Mouse (Mus musculus) cerebellum, adult 9-10 months (tissue): ENCODE measurements around the gene Chga.
A peak's percentile ranks its signal among the peaks of the same experiment; 100 is the strongest.

Experiments used
- DNase-seq: peaks from one replicate; pipeline ENCODE4 v3.0.0; 2022

Gene Chga

GRCm38 (mm10) chr12:102554721-102555516 lies at the start of gene Chga:
Gene Chga (plus strand): TSS chr12:102554969.
- DNase-seq, result peak; percentile 87

GRCm38 (mm10) chr12:102505131-102505713 lies 49.5 kb upstream of the Chga start:
- DNase-seq, result no peak

DNA sequence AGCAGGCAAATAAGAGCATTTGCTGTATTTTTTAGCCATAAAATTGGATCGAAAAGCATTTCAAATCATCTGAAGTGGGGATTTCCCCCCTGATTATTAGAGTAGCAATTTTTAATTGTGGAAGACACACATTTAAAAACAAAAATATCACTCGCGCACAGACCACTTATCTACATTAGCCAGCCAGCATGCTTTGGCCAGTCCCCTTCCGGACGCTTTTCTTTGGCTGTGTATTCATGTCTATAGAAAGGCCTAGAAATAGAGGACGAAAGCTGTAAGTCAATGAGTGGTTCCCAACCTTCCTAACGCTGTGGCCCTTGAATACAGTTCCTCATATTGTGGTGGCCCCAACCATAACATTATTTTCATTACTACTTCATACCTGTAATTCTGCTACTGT lies 48.8 kb upstream of the Chga start:
- no peak for DNase-seq

GRCm38 (mm10) chr12:102511363-102511762 lies 43.4 kb upstream of the Chga start:
- DNase-seq, result peak; percentile 85

GRCm38 (mm10) chr12:102514151-102514550 lies 40.6 kb upstream of the Chga start:
- DNase-seq, result no peak

- no peak for DNase-seq
Measured at GRCm38 (mm10) chr12:102514751-102515150, 40.0 kb upstream of the Chga start.

- DNase-seq, result no peak
Measured at GRCm38 (mm10) chr12:102516151-102516550, 38.6 kb upstream of the Chga start.

- DNase-seq, result no peak
Measured at GRCm38 (mm10) chr12:102517647-102518046, 37.1 kb upstream of the Chga start.

DNA sequence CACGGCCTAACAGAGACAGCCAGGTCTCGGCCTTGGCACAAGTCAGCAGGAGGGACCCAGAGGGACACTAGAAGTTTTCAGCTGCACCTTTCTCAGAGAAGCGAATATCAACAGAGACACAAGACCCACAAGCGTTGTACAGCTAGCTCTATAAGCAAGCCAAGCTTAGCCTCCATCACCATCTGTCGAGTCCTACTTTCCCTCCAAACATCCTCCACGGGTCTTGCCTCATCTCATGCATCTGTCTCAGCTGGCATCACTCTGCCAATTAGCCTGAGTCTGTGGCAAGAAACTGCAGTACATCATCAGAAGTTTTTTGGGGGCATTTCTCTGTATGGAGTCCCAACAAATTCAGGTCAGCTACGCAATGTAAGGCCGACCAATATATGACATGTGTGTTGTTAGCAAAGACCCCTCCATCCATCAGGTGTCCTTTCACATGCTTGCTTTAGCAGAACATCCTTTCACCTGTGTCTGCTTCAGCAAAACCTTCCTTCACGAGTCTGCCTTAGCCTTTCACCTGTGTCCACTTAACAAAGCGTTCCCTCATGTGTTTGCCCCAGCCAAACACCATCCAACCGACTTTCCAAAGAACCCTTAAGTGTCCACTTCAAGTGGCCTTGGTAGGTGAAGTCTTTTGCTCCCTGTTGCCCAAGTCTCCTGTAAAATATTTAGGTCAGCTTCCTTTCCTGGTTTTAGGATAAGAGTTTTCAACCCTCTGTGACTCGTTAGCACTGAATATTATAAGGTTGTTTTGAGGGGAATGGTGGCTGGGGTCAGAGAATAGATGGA lies 34.6 kb upstream of the Chga start:
- no peak for DNase-seq

DNA sequence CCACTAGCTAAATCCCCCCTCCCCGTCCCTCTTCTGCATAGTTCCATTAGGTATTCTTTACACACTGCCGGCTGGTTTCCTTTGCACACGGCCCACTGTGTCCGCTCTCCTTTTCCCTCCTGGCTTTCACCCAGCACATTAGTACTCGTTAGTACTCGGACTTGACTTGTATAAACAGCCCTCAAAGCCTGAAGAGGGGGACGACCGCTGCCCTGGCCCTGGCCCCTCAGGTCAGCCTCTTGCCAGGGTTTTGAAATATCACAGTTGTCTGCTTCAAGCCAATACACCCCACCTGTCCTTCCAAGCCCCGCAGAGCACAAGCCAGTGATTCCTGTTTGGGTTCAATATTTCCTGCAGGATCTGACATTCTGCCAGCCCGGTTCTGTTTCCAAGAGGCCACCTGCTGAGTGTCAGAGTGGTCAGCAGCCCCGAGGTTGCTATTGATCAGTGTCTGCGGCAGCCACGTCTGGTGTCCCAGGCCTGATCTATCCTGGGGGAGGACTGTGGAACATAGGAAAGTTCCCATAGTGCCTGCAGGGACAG lies 32.9 kb upstream of the Chga start:
- DNase-seq, result peak; percentile 44

DNA sequence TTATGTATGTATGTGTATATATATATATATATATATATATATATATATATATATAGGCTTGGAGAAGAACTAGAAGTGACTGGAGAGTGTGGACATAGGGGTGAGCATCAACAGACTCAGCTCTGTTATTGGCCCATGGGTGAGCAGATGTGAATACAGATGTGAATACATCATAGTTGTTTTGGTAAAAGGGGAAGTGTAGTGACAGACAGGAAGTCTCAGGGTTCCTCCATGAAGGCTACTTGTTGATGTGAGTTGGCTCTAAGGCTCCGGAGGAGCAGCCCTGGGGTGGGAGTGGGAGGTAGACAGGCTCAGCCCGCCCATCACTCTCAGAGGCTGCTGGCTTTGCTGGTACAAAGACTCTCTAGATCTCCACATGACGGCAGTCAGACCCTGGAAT lies 30.6 kb upstream of the Chga start:
- no peak for DNase-seq

DNA sequence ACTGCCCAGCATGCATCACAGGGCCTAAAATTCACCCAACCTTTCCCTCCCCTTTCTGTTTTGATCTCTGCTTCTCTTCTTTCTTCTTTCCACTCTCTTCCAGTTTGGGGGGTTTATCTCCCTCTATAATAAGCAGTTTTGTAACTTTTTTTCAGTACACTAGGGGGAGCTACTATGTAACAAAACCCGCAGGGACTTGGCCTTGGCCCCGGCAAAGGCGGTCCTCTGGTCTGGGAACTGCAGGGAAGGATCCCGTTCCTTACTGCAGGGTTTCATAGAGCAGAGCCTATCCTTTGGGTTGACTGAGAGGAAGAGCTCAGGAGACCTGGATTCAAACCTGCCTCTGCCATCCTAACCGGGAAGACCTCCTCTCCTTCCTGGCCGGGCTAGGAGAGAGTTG lies 30.0 kb upstream of the Chga start:
- DNase-seq, result peak; percentile 61

DNA sequence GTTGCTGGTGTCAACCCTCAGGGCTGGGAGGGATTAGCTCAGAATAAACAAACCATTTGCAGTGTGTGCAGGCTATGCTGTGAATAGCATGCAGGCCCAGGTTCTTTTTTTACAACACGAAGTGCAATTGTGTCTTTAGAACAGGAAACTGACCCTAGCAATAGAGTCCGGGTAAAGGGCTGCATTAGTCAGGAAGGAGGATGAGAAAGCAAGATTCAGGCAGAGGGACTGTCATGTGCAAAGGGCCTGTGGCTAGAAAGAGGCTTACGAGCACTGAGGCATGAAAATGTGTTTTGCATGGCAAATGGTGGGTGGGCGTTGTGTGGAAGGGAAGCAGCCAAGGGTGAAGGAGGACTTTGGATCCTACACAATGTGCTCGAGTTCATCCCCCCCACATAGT lies 26.8 kb upstream of the Chga start:
- DNase-seq, result no peak

- no peak for DNase-seq
Measured at GRCm38 (mm10) chr12:102535796-102536195, 19.0 kb upstream of the Chga start.

GRCm38 (mm10) chr12:102540278-102540677 lies 14.5 kb upstream of the Chga start:
- no peak for DNase-seq

DNA sequence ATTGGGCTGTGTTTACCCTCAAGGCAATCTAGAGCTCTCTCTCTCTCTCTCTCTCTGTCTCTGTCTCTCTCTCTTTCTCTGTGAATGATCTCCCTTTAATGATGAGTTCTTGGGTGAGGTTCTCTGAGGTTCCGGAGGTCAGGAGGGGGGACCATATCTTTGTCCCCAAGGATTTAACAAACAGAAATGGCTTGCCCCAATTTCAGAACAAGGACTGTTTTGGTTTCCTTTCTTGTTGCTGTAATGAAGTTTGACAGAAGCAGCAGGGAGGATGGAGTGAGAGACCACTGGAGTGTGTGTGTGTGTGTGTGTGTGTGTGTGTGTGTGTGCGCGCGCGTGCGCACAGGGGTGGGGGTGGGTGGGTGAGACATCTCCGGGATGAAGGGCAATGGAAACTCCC lies 13.6 kb upstream of the Chga start:
- no peak for DNase-seq

DNA sequence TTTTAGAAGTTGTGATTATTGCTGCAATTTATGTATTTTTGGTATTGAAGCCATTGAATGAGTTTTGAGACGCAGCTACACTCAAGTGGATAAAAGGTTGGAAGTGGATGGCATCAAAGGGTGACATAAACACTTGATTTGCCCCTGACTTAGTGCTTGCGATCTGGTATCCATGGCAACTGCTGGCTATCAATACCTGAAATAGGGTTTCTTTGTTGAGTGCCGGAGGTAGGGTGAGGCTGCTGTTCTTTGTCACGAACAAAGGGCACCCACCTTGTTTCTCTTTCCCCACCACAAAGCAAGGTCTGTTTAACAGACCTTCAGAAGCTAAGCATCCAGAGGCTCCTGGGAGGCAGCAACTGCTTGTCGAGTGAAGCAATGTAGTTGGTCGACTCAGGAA lies 9.6 kb upstream of the Chga start:
- no peak for DNase-seq

DNA sequence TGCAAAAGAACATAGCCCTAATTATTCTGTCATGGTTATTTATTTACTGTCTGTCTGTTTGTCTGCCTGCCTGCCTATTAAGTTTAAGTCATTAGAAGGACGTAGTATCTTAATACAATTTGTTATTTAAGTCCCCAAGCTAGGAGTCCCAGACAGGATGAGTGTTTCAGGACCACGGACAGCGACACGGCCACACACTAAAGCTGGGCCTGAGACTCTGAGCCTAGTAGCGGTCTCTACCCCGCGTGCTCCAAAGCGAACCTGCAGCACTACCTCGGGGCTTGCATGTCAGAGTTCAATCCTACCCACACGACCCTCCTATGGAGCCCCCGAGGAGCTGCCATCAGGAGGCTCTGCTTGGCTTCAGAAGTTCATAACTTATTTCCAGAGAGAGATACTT lies 4.2 kb upstream of the Chga start:
- no peak for DNase-seq

- DNase-seq, result no peak
Measured at GRCm38 (mm10) chr12:102551186-102551585, 3.6 kb upstream of the Chga start.

GRCm38 (mm10) chr12:102552001-102552400 lies 2.8 kb upstream of the Chga start:
- no peak for DNase-seq

GRCm38 (mm10) chr12:102553705-102554275 lies 979 bp upstream of the Chga start:
- DNase-seq, result peak; percentile 46

- peak; percentile 62 for DNase-seq
Measured at GRCm38 (mm10) chr12:102555850-102556249, 1.1 kb downstream of the Chga start.

DNA sequence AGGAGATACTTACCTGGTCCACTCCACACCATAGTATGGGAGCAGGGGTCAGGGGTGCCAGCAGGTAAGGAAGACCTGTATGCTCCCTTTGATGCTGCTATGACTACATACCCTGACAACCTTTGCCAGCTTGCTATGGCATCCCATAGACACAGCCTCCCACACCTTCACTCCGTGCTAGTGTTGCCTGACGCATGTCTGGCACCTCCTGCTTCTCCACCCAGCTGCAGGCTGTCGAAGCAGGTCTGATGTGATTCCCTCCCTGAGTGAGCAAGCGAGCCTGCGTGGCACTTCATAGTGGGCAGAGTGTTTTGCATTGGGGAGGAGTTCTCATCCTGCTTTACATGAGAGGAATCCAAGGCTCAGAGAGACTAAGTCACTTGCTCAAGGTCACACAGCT lies 2.6 kb downstream of the Chga start:
- peak; percentile 9 for DNase-seq
